Mouse (Mus musculus) left cerebral cortex, adult 8-10 months (tissue): ENCODE results near the gene Fam184b. TPM values are rescaled to one million over a fixed set of nuclear protein-coding genes. Genes with fewer than 3 reads are reported as not detected.

Experiments
- DNase-seq, 2 experiments: peaks; one replicate each; pipeline ENCODE4 v3.0.0; 2022; ENCODE audit warnings: low spot score in 2 of 2
- total RNA-seq, 4 experiments: library from RNA; stranded (reverse); gene quantifications; 2 replicates each; pipeline ENCODE4 v1.2.4; 2022

Fam184b gene
- total RNA-seq, 4 experiments from 2014 or later: 10.2 to 12.9 (median 11.5) TPM

GRCm38 (mm10) chr5:45515151-45515743 is 124.2 kb downstream of the Fam184b start:
- no peak for DNase-seq

GRCm38 (mm10) chr5:45514599-45514998 is 124.8 kb downstream of the Fam184b start:
- no peak for DNase-seq

GRCm38 (mm10) chr5:45513511-45513910 is 125.9 kb downstream of the Fam184b start:
- no peak for DNase-seq

GRCm38 (mm10) chr5:45512908-45513307 is 126.5 kb downstream of the Fam184b start:
- no peak for DNase-seq

GRCm38 (mm10) chr5:45510071-45510470 is 129.3 kb downstream of the Fam184b start:
- peak in 1 of 2 experiments; percentile 28 for DNase-seq

- DNase-seq: no peak
These were observed 141.8 kb downstream of the Fam184b start for GRCm38 (mm10) chr5:45497564-45497963.

GRCm38 (mm10) chr5:45496930-45497550 is 142.4 kb downstream of the Fam184b start:
- DNase-seq: no peak

GRCm38 (mm10) chr5:45496479-45496878 is 142.9 kb downstream of the Fam184b start:
- DNase-seq: no peak

- no peak for DNase-seq
These were observed 143.4 kb downstream of the Fam184b start for GRCm38 (mm10) chr5:45496042-45496441.

GRCm38 (mm10) chr5:45495429-45495975 is 143.9 kb downstream of the Fam184b start:
- DNase-seq: no peak

- no peak for DNase-seq
These were observed 145.2 kb downstream of the Fam184b start for GRCm38 (mm10) chr5:45494093-45494755.

- DNase-seq: peak; percentile 87 to 97
These were observed 146.0 kb downstream of the Fam184b start, which contains the start of gene Lap3 for GRCm38 (mm10) chr5:45493191-45494092. TSS of gene Lap3 (plus strand) at chr5:45493374.

- no peak for DNase-seq
These were observed 147.6 kb downstream of the Fam184b start for GRCm38 (mm10) chr5:45491776-45492175.

GRCm38 (mm10) chr5:45483654-45484053 is 155.8 kb downstream of the Fam184b start:
- no peak for DNase-seq

GRCm38 (mm10) chr5:45482607-45483006 is 156.8 kb downstream of the Fam184b start:
- DNase-seq: no peak

- no peak for DNase-seq
These were observed 158.3 kb downstream of the Fam184b start for GRCm38 (mm10) chr5:45481125-45481524.

- DNase-seq: no peak
These were observed 159.3 kb downstream of the Fam184b start for GRCm38 (mm10) chr5:45480066-45480465.
